7 mouse cellular contexts compared by ENCODE assay signal in the genomic region with DNA sequence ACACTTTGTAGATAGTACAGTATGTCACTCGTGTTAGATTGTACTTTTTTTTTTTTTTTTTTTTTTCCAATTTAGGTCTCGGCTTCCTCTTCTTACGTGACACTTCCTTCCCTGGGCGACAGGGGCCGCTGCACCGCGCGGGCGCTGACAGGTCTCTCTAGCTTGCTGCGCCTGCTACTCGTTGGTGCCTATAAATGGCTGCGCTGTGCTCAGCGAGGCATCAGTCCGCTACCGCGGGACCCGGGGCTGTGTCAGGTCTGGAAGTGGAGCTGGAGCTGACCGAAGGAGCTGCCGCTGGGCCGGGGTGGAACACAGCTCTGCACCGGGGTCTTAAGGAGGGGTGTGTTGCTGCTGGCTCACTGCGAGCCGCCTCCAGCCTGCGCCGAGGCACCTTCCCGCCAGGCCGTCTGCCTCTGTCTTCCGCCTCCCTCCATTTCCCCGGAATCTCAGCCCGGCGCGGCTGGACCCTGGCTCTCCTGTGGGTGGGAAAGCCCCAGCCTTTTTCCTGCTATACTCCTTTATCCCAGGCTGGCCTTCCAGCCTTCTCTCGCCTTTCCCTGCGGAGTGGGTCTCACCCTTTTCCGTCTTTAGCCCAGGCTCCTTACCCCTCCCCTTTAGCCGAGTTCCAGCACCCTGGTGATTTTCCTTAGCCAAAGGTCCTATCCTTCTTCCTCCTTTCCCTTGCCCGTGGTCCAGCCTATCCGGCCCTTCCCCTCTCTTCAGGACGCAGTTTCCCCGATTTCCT. TPM values are rescaled to one million over a fixed set of nuclear protein-coding genes. Genes with fewer than 3 reads are reported as not detected.
DNase-seq lines count a peak whose midpoint lies in the region; ATAC-seq and TF ChIP-seq lines count a peak whose summit lies in the region.

A gene (plus strand): TSS at position 154 of the 745 bp plus-strand sequence.

- peak within 1 kb of the TSS; percentile 85 for H3K4me3 ChIP-seq in embryonic facial prominence, embryonic 12.5 days
- H3K4me3 ChIP-seq in kidney, adult 2 months (ENCODE audit: insufficient read depth, low read depth, low read length), result peak within 1 kb of the TSS; percentile 96
- H3K4me3 ChIP-seq in limb, embryonic 12.5 days (replicated peaks), result peak within 1 kb of the TSS; percentile 86
- peak within 1 kb of the TSS; percentile 52 for H3K4me3 ChIP-seq in midbrain, embryonic 15.5 days
- H3K4me3 ChIP-seq in spleen, adult 2 months (ENCODE audit: extremely low read depth, insufficient read depth, insufficient read length), result peak within 1 kb of the TSS; percentile 87

- H3K9me3 ChIP-seq in embryonic facial prominence, embryonic 12.5 days, result no peaks in the 10 kb centered on the region
- H3K9me3 ChIP-seq in limb, embryonic 12.5 days, result no peaks in the 10 kb centered on the region
- H3K9me3 ChIP-seq in midbrain, embryonic 15.5 days, result no peaks in the 10 kb centered on the region

- peaks cover 41% of the 10 kb centered on the region for H3K4me1 ChIP-seq in embryonic facial prominence, embryonic 12.5 days
- H3K4me1 ChIP-seq in kidney, adult 2 months (ENCODE audit: control insufficient read depth, insufficient read depth, low read length), result peaks cover 28% of the 10 kb centered on the region
- H3K4me1 ChIP-seq in limb, embryonic 12.5 days (replicated peaks), result peaks cover 40% of the 10 kb centered on the region
- peaks cover 45% of the 10 kb centered on the region for H3K4me1 ChIP-seq in midbrain, embryonic 15.5 days
- peaks cover 22% of the 10 kb centered on the region for H3K4me1 ChIP-seq in spleen, adult 2 months (ENCODE audit: control insufficient read depth, insufficient read depth, insufficient read length)

- no peaks in the 10 kb centered on the region for H3K36me3 ChIP-seq in embryonic facial prominence, embryonic 12.5 days
- H3K36me3 ChIP-seq in kidney, adult 2 months (ENCODE audit: control insufficient read depth, insufficient read depth, low read length), result no peaks in the 10 kb centered on the region
- peaks cover under 1% of the 10 kb centered on the region for H3K36me3 ChIP-seq in limb, embryonic 12.5 days
- H3K36me3 ChIP-seq in midbrain, embryonic 15.5 days (replicated peaks), result no peaks in the 10 kb centered on the region
- no peaks in the 10 kb centered on the region for H3K36me3 ChIP-seq in spleen, adult 2 months (ENCODE audit: control insufficient read depth, insufficient read depth, low read length)

- 1% methylated on average over 40 of the region's 40 CpGs for WGBS in embryonic facial prominence, embryonic 12.5 days
- under 1% methylated on average over 40 of the region's 40 CpGs for WGBS in kidney, adult 2 months
- under 1% methylated on average over 40 of the region's 40 CpGs for WGBS in limb, embryonic 12.5 days
- under 1% methylated on average over 40 of the region's 40 CpGs for WGBS in midbrain, embryonic 15.5 days
- 1% methylated on average over 40 of the region's 40 CpGs for WGBS in spleen, adult 2 months

- peak; percentile 94 for DNase-seq in adrenal gland, postnatal 25 days
- DNase-seq in heart, adult 18-20 months, result peak; percentile 95 to 97
- DNase-seq in kidney, adult 2 months, result peak; percentile 96
- DNase-seq in spleen, adult 2 months (ENCODE audit: low read depth in 1 of 2, low spot score in 2 of 2), result peak; percentile 86 to 88

- peak within 1 kb of the TSS; percentile 80 for H3K4me2 ChIP-seq in embryonic facial prominence, embryonic 12.5 days (replicated peaks)
- H3K4me2 ChIP-seq in limb, embryonic 12.5 days, result peak within 1 kb of the TSS; percentile 70
- peak within 1 kb of the TSS; percentile 72 for H3K4me2 ChIP-seq in midbrain, embryonic 15.5 days

- peak within 1 kb of the TSS; percentile 83 for H3K9ac ChIP-seq in embryonic facial prominence, embryonic 12.5 days
- peak within 1 kb of the TSS; percentile 93 for H3K9ac ChIP-seq in limb, embryonic 12.5 days (replicated peaks)
- H3K9ac ChIP-seq in midbrain, embryonic 15.5 days, result peak within 1 kb of the TSS; percentile 87

- peak within 1 kb of the TSS; percentile 79 for H3K27ac ChIP-seq in embryonic facial prominence, embryonic 12.5 days
- H3K27ac ChIP-seq in kidney, adult 2 months (ENCODE audit: insufficient read depth, low read depth, low read length), result peak within 1 kb of the TSS; percentile 87
- peak within 1 kb of the TSS; percentile 87 for H3K27ac ChIP-seq in limb, embryonic 12.5 days
- peak within 1 kb of the TSS; percentile 86 for H3K27ac ChIP-seq in midbrain, embryonic 15.5 days
- peak within 1 kb of the TSS; percentile 65 for H3K27ac ChIP-seq in spleen, adult 2 months (ENCODE audit: insufficient read depth, low read length)

- peak; percentile 84 for TF ChIP-seq CTCF in kidney, adult 2 months (conservative IDR thresholded peaks at IDR 0.05; ENCODE audit: insufficient read depth, insufficient read length, low read depth, low read length)
- TF ChIP-seq CTCF in spleen, adult 2 months (IDR thresholded peaks at IDR 0.05; ENCODE audit: extremely low read depth, insufficient read depth, insufficient read length, insufficient replicate concordance), result peak; percentile 93

- H3K27me3 ChIP-seq in embryonic facial prominence, embryonic 12.5 days, result no peaks in the 10 kb centered on the region
- H3K27me3 ChIP-seq in kidney, adult 2 months (replicated peaks; ENCODE audit: control insufficient read depth, insufficient read depth, low read length), result no peaks in the 10 kb centered on the region
- H3K27me3 ChIP-seq in limb, embryonic 12.5 days, result no peaks in the 10 kb centered on the region
- H3K27me3 ChIP-seq in midbrain, embryonic 15.5 days (replicated peaks), result no peaks in the 10 kb centered on the region
- H3K27me3 ChIP-seq in spleen, adult 2 months (ENCODE audit: control insufficient read depth, insufficient read depth, low read length), result no peaks in the 10 kb centered on the region

- ATAC-seq in embryonic facial prominence, embryonic 12.5 days (ENCODE audit: insufficient number of reproducible peaks, insufficient read depth, low FRiP score, low TSS enrichment), result peak; percentile 93
- peak; percentile 94 for ATAC-seq in limb, embryonic 12.5 days (ENCODE audit: insufficient number of reproducible peaks, insufficient read depth, low FRiP score, low TSS enrichment, low read depth)
- ATAC-seq in midbrain, embryonic 15.5 days (replicated peaks), result peak; percentile 97

- peak; percentile 100 for TF ChIP-seq POLR2A in kidney, adult 2 months (IDR thresholded peaks at IDR 0.05; ENCODE audit: low read depth, low read length)
- TF ChIP-seq POLR2A in spleen, adult 2 months (IDR thresholded peaks at IDR 0.05; ENCODE audit: low read depth, low read length), result peak; percentile 100

RNA-seq across cellular contexts. Expression of the gene that starts here (rescaled TPM):
- 70.4 and 70.7 TPM in 2 replicates for total RNA-seq in adrenal gland, postnatal 25 days (2021)
- polyA plus RNA-seq in embryonic facial prominence, embryonic 12.5 days (2016; fragmentation: Nextera tagmentation; extraction: Ambion mirVana), result 7.6 and 7.9 TPM in 2 replicates
- total RNA-seq in heart, adult 18-20 months (2021), result 10 to 100 TPM; 17.6 to 19.6 TPM
- 30.1 and 32.3 TPM in 2 replicates for polyA plus RNA-seq in kidney, adult 2 months (2012; rRNA removed)
- 7.3 and 7.8 TPM in 2 replicates for polyA plus RNA-seq in limb, embryonic 12.5 days (2016; fragmentation: Nextera tagmentation; extraction: Ambion mirVana)
- 9.9 and 11.1 TPM in 2 replicates for polyA plus RNA-seq in midbrain, embryonic 15.5 days (2015; fragmentation: Nextera tagmentation; extraction: Ambion mirVana)
- polyA plus RNA-seq in spleen, adult 2 months (2012; rRNA removed), result 39.4 and 46.9 TPM in 2 replicates

Comparison
In these comparisons a context has a peak if more than half of its experiments do, and no peak if none do; other contexts are left out.
1. Peak in every context shown above with its lines: DNase-seq, ATAC-seq, H3K4me3 ChIP-seq and H3K27ac ChIP-seq.